Mouse (Mus musculus) hindbrain, embryonic 11.5 days (tissue): ENCODE results near the gene Cacna1d. TPM values are rescaled to one million over a fixed set of nuclear protein-coding genes. Genes with fewer than 3 reads are reported as not detected.
A peak's percentile ranks its signal among the peaks of the same experiment; 100 is the strongest.

Experiments used
- ATAC-seq: fragments of 200-750 bp; cut with Nextera tagmentation; 2 replicates; pipeline ENCODE4 v1.8.0; 2017; ENCODE audit warnings: mild to moderate bottlenecking, moderate TSS enrichment, moderate library complexity; ENCODE audit not compliant: low FRiP score
- DNase-seq: peaks from one replicate; pipeline ENCODE4 v3.0.0-alpha.2; 2015; ENCODE audit warnings: low spot score
- H3K27ac ChIP-seq: fragments of 300-500 bp; sonication (generic); 2 replicates; pipeline ENCODE4 v1.5.1; 2014; ENCODE audit warnings: mild to moderate bottlenecking, low read depth, low read length
- H3K27me3 ChIP-seq: fragments of 300-500 bp; sonication (generic); 2 replicates; pipeline ENCODE4 v1.6.1; 2014; ENCODE audit warnings: mild to moderate bottlenecking, low read length, moderate library complexity, mixed read lengths; ENCODE audit not compliant: control insufficient read depth, insufficient read depth
- H3K36me3 ChIP-seq: fragments of 300-500 bp; sonication (generic); 2 replicates; pipeline ENCODE4 v1.6.1; 2014; ENCODE audit warnings: mild to moderate bottlenecking, low read length, moderate library complexity, mixed read lengths; ENCODE audit not compliant: control insufficient read depth, insufficient read depth
- H3K4me1 ChIP-seq: fragments of 300-500 bp; sonication (generic); replicated peaks from 2 replicates; pipeline ENCODE4 v1.6.1; 2014; ENCODE audit warnings: low read length, mixed read lengths; ENCODE audit not compliant: control insufficient read depth, insufficient read depth
- H3K4me2 ChIP-seq: fragments of 300-500 bp; sonication (generic); replicated peaks from 2 replicates; pipeline ENCODE4 v1.6.1; 2014; ENCODE audit warnings: mild to moderate bottlenecking, low read depth, low read length
- H3K4me3 ChIP-seq: fragments of 300-500 bp; sonication (generic); 2 replicates; pipeline ENCODE4 v1.5.1; 2014; ENCODE audit warnings: low read depth, low read length
- H3K9ac ChIP-seq: fragments of 300-500 bp; sonication (generic); 2 replicates; pipeline ENCODE4 v1.6.1; 2014; ENCODE audit warnings: low read depth, low read length
- H3K9me3 ChIP-seq: fragments of 300-500 bp; sonication (generic); 2 replicates; pipeline ENCODE4 v1.6.1; 2016; ENCODE audit warnings: low read length; ENCODE audit not compliant: control insufficient read depth
- WGBS: fragments of 180-500 bp; shearing (Covaris S2); extraction: QIAGEN DNeasy Blood & Tissue Kit; methylation state at CpG from one replicate; pipeline ENCODE4 v1.1.7; 2014; 5-methylcytosine and 5-hydroxymethylcytosine counted together
- polyA plus RNA-seq: library from polyadenylated mRNA; unstranded; fragments of >200 nt; fragmentation: Nextera tagmentation; extraction: Ambion mirVana; gene quantifications from 2 replicates; pipeline ENCODE4 v1.2.1, GENCODE M21; 2014

Cacna1d gene
- polyA plus RNA-seq, 1 experiment from 2014 or later = 2.9 TPM

DNA sequence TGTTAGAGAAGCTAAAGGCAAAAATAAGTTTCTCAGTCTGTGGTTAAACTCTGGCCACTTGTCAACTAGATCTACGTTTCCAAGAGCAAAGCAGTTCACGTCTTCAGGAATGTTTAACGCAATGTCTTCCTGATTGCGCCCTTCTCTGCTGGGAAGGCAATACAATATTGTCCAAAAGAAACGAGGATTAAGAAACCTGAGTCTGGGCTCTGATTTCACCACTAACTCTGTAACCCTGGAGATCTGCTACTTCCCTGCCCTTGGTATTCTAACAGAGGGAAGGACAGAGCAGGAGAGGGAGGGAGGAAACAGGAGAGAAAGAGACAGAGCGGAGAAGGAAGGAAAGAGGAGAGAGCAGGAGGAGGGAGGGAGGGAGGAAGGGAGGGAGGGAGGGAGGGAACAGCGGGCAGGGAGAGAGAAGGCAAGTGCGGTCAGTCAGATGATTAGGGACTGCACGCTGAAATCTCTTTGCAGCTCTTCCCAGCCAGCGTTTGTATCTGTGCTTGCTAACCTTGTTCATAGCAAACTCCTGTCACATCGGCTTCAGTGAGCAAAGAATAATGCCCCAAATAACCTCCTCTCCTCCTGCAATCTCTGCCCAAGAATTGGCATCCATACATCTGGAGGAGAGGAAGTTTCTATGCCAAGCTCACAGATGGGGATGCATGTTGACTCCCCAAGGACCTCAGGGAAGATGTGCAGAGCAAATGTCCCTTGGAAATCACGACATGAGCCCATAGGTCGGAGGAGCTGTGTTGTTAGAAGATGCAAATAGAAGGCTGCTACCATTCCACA, 35.3 kb downstream of the Cacna1d start:
- WGBS = 27% methylated on average over 12 of the region's 13 CpGs
- Histone ChIP-seq H3K27me3 (no peaks in the 10 kb centered on the region), H3K9me3 (no peaks in the 10 kb centered on the region), H3K4me2 (no peak overlapping the region), H3K36me3 (no peaks in the 10 kb centered on the region), H3K9ac (no peak overlapping the region), H3K4me3 (no peak overlapping the region), H3K4me1 (no peaks in the 10 kb centered on the region), H3K27ac (no peak overlapping the region)
- ATAC-seq = no peak
- no peak for DNase-seq

DNA sequence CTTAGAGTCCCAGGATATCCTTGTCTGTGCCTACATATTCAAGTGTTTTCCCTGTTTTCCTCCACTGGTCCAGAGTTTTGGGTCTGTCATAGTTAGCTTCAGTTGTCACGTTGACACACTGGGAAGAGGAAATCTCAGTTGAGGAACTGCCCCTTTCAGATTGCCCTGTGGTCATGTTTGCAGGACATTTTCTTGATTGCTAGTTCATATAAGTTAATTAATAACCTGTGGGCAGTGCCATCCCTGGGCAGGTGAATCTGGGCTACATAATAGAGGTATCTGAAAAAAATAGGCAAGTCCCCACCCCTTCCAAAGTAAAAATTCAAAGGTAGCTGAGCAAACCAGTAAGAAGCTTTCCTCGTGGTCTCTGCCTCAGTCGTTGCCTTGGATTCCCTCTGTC, 51.3 kb downstream of the Cacna1d start:
- Histone ChIP-seq H3K4me3 (no peak overlapping the region), H3K27ac (no peak overlapping the region), H3K36me3 (no peaks in the 10 kb centered on the region), H3K9me3 (no peaks in the 10 kb centered on the region), H3K9ac (no peak overlapping the region), H3K4me1 (no peaks in the 10 kb centered on the region), H3K4me2 (no peak overlapping the region), H3K27me3 (no peaks in the 10 kb centered on the region)
- DNase-seq (no peak), ATAC-seq (no peak)
- WGBS = 83% methylated on average over 3 of the region's 3 CpGs

DNA sequence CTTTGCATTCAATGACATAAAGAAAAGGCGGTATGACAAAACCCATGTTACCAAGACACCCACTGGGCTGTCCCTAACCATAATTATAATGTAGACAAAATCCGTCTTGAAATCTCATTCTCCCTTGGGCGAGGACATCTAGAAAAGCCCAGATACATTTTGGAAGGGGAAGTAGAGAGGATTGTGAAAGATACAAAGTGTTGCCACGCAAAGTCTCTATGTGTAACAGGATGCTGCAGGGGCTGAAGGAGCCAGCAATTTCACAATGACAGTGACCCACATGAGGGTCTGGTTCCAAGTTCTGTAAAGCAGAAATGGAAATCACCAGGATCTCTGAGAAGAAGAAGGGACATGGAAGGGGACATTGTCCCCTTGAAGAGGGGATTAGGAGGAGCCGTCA, 55.9 kb downstream of the Cacna1d start:
- no peak overlapping the region for H3K4me2 ChIP-seq
- no peak overlapping the region for H3K4me3 ChIP-seq
- no peaks in the 10 kb centered on the region for H3K9me3 ChIP-seq
- no peaks in the 10 kb centered on the region for H3K4me1 ChIP-seq
- ATAC-seq (no peak), DNase-seq (no peak)
- H3K9ac ChIP-seq = no peak overlapping the region
- no peaks in the 10 kb centered on the region for H3K36me3 ChIP-seq
- H3K27me3 ChIP-seq = no peaks in the 10 kb centered on the region
- H3K27ac ChIP-seq = no peak overlapping the region
- WGBS = 88% methylated on average over 5 of the region's 5 CpGs

DNA sequence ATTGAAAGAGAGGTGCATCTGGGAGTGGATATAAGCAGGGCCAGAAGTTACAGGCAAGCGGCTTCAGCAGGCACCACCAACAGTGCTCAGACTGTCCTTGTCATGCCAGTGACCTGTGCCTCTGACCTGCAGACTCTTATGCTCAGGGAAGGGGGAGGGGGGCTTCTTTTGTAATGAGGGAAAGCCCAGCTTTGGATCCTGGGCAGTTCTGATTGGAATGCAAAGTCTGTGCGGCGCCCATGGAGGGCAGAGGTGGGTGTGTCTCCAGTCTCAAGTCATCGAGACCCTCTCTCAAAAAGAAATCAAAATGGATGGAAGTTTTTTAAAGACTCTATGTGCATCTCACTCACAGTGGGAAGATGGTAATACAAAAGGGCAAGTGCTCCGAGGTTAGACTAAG, 60.8 kb downstream of the Cacna1d start:
- Histone ChIP-seq H3K4me3 (no peak overlapping the region), H3K27me3 (no peaks in the 10 kb centered on the region), H3K4me1 (no peaks in the 10 kb centered on the region), H3K36me3 (no peaks in the 10 kb centered on the region), H3K9ac (no peak overlapping the region), H3K9me3 (no peaks in the 10 kb centered on the region), H3K4me2 (no peak overlapping the region), H3K27ac (no peak overlapping the region)
- no peak for ATAC-seq
- DNase-seq = no peak
- 56% methylated on average over 5 of the region's 5 CpGs for WGBS

DNA sequence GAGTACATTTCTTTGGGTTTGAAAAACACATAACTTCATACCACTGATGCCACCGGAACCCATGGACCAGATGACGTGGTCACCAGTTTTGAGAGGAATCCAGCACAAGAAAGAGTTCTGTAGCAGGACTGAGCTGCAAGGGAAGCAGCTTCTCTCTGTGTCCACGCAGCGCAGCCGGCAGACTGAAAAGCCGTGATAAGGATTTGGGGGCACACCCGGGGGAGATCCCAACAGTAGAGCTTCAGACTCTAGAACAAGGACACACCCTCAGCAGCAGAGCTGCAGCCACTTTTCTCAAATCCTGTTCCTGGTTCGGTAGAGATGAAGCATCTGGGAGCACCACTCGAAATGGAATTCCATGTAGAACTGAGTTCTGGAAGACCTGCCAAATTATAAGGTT, 61.2 kb downstream of the Cacna1d start:
- 84% methylated on average over 9 of the region's 9 CpGs for WGBS
- no peak for ATAC-seq

DNA sequence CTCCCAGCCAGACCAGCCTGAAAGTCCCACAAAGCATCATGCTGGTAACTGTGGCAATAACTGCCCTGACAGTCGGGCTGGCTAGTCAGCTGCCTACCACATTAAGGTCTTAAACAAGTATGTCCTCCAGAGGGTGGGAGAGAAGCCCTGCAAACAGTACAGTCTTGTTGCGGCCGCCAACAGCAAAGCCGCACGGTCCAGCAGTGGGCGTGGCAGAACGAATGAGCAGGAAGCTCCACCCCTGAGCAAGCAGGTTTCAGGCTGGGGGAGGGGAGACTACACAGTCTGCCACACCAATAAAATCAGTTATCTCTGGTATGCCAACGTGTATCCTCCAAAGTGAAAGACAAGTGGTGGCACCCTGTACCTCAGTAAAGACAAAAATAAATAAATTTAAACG, 61.6 kb downstream of the Cacna1d start:
- Histone ChIP-seq H3K27me3 (no peaks in the 10 kb centered on the region), H3K9ac (no peak overlapping the region), H3K4me3 (no peak overlapping the region), H3K9me3 (no peaks in the 10 kb centered on the region), H3K4me1 (no peaks in the 10 kb centered on the region), H3K4me2 (no peak overlapping the region), H3K27ac (no peak overlapping the region), H3K36me3 (no peaks in the 10 kb centered on the region)
- WGBS = 72% methylated on average over 9 of the region's 9 CpGs
- DNase-seq = no peak
- no peak for ATAC-seq

More for the DNA sequence above, 61.2 kb downstream of the Cacna1d start:
- no peak for DNase-seq
- no peak overlapping the region for H3K9ac ChIP-seq
- H3K9me3 ChIP-seq = no peaks in the 10 kb centered on the region
- no peak overlapping the region for H3K27ac ChIP-seq
- H3K27me3 ChIP-seq = no peaks in the 10 kb centered on the region
- no peaks in the 10 kb centered on the region for H3K36me3 ChIP-seq
- no peaks in the 10 kb centered on the region for H3K4me1 ChIP-seq
- no peak overlapping the region for H3K4me2 ChIP-seq
- H3K4me3 ChIP-seq = no peak overlapping the region

DNA sequence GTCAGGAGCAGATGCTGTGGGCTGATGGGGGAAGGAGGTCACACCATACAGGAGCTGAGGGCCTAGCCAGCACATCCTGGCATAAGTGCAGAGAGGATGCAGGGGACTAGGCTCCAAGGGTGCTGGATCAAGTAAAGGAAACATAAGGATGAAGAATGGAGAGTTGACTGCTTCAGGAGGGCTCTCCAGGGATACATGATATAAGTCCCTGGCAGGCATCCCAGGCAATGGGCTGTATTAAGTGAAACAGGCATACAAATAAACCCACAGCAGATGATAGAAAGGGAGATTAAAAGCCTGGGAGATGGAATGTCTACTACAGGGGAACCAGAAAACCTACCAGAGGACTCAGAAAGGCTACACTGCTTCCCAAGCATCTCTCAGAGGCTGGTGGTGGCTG, 62.5 kb downstream of the Cacna1d start:
- Histone ChIP-seq H3K9ac (no peak overlapping the region), H3K27ac (no peak overlapping the region), H3K4me1 (no peaks in the 10 kb centered on the region), H3K9me3 (no peaks in the 10 kb centered on the region), H3K27me3 (no peaks in the 10 kb centered on the region), H3K4me2 (no peak overlapping the region), H3K36me3 (no peaks in the 10 kb centered on the region), H3K4me3 (no peak overlapping the region)
- no peak for ATAC-seq
- no peak for DNase-seq

DNA sequence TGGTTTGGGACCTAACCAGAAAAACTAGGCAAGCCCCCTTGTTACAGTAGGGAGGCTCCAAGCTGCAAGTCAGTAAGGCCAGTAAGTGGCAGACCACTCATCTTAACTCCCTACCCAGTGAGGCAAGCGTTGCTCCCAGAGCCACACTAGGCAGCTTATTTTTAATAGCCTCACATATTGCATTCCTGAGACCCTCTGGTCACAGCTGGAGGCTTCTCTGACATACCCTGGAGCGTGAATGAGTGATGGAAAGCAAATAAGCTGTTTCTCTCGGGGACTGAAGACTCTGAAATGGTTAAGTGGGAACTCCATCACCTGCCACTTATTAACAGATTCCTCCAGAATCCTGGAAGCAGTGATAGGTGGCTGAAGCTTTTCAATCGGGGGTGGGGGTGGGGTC, 65.4 kb downstream of the Cacna1d start:
- Histone ChIP-seq H3K36me3 (no peaks in the 10 kb centered on the region), H3K27me3 (no peaks in the 10 kb centered on the region), H3K9me3 (no peaks in the 10 kb centered on the region), H3K4me2 (no peak overlapping the region), H3K9ac (no peak overlapping the region), H3K4me1 (no peaks in the 10 kb centered on the region), H3K4me3 (no peak overlapping the region), H3K27ac (peak overlapping the region; percentile 49; the same call in 1 of the 2 replicates)
- WGBS = 27% methylated on average over 4 of the region's 4 CpGs
- DNase-seq (peak; percentile 27), ATAC-seq (0 out of 2 replicates have a peak, but pooled peaks have one; percentile 27)

DNA sequence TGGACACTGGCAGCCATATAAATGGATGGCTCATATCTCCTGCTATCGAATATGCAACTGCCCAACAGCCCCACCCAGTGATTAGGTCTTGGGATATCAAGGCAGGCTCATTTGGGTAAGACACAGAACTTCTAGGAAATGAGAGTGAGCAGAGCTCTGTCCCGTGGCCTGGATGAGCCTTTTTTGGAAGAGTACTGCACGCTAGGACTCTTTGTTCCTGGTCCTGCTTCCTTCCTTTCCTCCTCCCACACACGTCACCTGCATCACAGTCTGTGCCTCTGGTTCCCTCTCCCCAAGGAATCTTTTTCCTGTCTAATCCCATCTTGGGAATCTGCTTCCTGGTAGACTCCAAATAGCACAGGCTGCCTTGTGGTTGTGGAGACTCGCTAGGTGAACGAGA, 66.1 kb downstream of the Cacna1d start:
- Histone ChIP-seq H3K27ac (no peak overlapping the region), H3K4me3 (no peak overlapping the region), H3K9ac (no peak overlapping the region), H3K4me2 (no peak overlapping the region), H3K4me1 (no peaks in the 10 kb centered on the region), H3K36me3 (no peaks in the 10 kb centered on the region), H3K9me3 (no peaks in the 10 kb centered on the region), H3K27me3 (no peaks in the 10 kb centered on the region)
- ATAC-seq = no peak
- DNase-seq = no peak
- 66% methylated on average over 6 of the region's 6 CpGs for WGBS
